Mouse (Mus musculus): ENCODE measurements at regions not wholly inside any gene's neighbourhood (a gene's known extent, or its start where the extent isn't known, plus 50 kb on each side); places are given as distances from the start of the nearest gene placed in this dataset.
A peak's percentile ranks its signal among the peaks of the same experiment; 100 is the strongest.

- Histone ChIP-seq H3K27ac (no peak overlapping the region), H3K4me2 (replicated peaks) (no peak overlapping the region), H3K27me3 (ENCODE audit: control insufficient read depth, insufficient read depth, low read length) (no peaks in the 10 kb centered on the region), H3K9me3 (ENCODE audit: control insufficient read depth, low read length) (no peaks in the 10 kb centered on the region), H3K4me1 (replicated peaks; ENCODE audit: control insufficient read depth, insufficient read depth, low read length) (no peaks in the 10 kb centered on the region), H3K4me3 (replicated peaks; ENCODE audit: low read length) (no peak overlapping the region), H3K36me3 (replicated peaks; ENCODE audit: control insufficient read depth, insufficient read depth) (no peaks in the 10 kb centered on the region), H3K9ac (no peak overlapping the region)
- ATAC-seq (ENCODE audit: low FRiP score) (peak; percentile 62; the same call in 1 of the 2 replicates), DNase-seq (ENCODE audit: low spot score) (no peak)
- 58% methylated on average over 2 of the region's 2 CpGs for WGBS
Observed at GRCm38 (mm10) chr8:50592899-50593454, 1749.2 kb upstream of the Tenm3 start.

All from hindbrain, embryonic 14.5 days (tissue).